In the genomic region with DNA sequence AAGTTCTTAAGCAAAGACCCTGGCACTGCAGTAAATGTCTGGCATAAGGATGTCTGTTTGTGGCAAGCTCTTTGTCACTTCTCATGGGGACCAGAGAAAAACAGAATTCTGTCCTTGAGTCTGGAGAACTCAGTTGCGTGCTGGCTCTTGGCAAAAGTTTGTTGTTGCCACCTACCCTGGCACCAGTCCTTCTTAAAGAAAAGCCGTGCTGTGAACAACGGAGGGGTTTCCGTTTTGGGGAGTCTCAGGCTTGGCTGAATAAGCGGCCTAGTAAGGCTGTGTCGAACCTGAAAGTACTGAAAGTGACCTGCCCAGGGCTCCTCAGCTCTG, we compare ENCODE assay signal across 8 mouse cellular contexts. TPM values are rescaled to one million over a fixed set of nuclear protein-coding genes. Genes with fewer than 3 reads are reported as not detected.
DNase-seq lines count a peak whose midpoint lies in the region; ATAC-seq and TF ChIP-seq lines count a peak whose summit lies in the region.
"Had no signal": no experiment of that assay in that cellular context is flagged by ENCODE, and none has a peak within 500 bp of the region (broad histone marks: within the 10 kb centered on the region; RNA-seq: fewer than 3 reads in every experiment).

No protein-coding gene starts in this region.

- 0 out of 2 replicates have a peak overlapping the region, but pooled peaks have one; percentile 2 for H3K27ac ChIP-seq in kidney, adult 2 months (ENCODE audit: insufficient read depth, low read depth, low read length)
- H3K27ac ChIP-seq in heart, embryonic 14.5 days (replicated peaks in 1 of 2; ENCODE audit: control insufficient read depth in 1 of 2, insufficient read depth in 1 of 2, low read depth in 2 of 2, low read length in 2 of 2) = peak overlapping the region; percentile 89 to 96
- H3K27ac ChIP-seq in liver, embryonic 13.5 days = peak overlapping the region; percentile 70

- H3K4me1 ChIP-seq in kidney, adult 2 months (ENCODE audit: control insufficient read depth, insufficient read depth, low read length) = peaks cover 14% of the 10 kb centered on the region
- peaks cover 47 to 79% of the 10 kb centered on the region in 2 experiments for H3K4me1 ChIP-seq in heart, embryonic 14.5 days (ENCODE audit: control insufficient read depth in 2 of 2, insufficient read depth in 2 of 2, low read length in 2 of 2)
- H3K4me1 ChIP-seq in liver, embryonic 13.5 days (replicated peaks) = peaks cover 86% of the 10 kb centered on the region

- H3K9me3 ChIP-seq in heart, embryonic 14.5 days (ENCODE audit: control insufficient read depth, low read length) = no peaks in the 10 kb centered on the region
- no peaks in the 10 kb centered on the region for H3K9me3 ChIP-seq in liver, embryonic 13.5 days (replicated peaks)

- peak overlapping the region; percentile 63 for H3K9ac ChIP-seq in heart, embryonic 14.5 days (ENCODE audit: low read length)
- H3K9ac ChIP-seq in liver, embryonic 13.5 days = no peak overlapping the region; the same call in 1 of the 2 replicates

- WGBS in kidney, adult 2 months = 72% methylated on average over 6 of the region's 6 CpGs
- WGBS in heart, embryonic 14.5 days = 16% methylated on average over 6 of the region's 6 CpGs
- 41% methylated on average over 6 of the region's 6 CpGs for WGBS in liver, embryonic 13.5 days (ENCODE audit: insufficient replicate concordance)

- no peak for DNase-seq in kidney, adult 2 months
- no peak for DNase-seq in kidney, postnatal 14 days
- peak; percentile 22 for DNase-seq in adipocyte (ENCODE audit: low spot score)
- DNase-seq in liver, embryonic 13.5 days = no peak
- DNase-seq in Muller cell, postnatal 12 days (ENCODE audit: inconsistent ontology term) = no peak
- DNase-seq in cerebellum, postnatal 10 days = no peak
- DNase-seq: thymus, adult 2 months had no signal

- no peaks in the 10 kb centered on the region for H3K27me3 ChIP-seq in kidney, adult 2 months (replicated peaks; ENCODE audit: control insufficient read depth, insufficient read depth, low read length)
- H3K27me3 ChIP-seq in heart, embryonic 14.5 days (ENCODE audit: control insufficient read depth, insufficient read depth, low read length) = no peaks in the 10 kb centered on the region
- peaks cover 34% of the 10 kb centered on the region for H3K27me3 ChIP-seq in liver, embryonic 13.5 days

- TF ChIP-seq CTCF in kidney, adult 2 months (conservative IDR thresholded peaks at IDR 0.05; ENCODE audit: insufficient read depth, insufficient read length, low read depth, low read length) = no peak

- TF ChIP-seq POLR2A in kidney, adult 2 months (IDR thresholded peaks at IDR 0.05; ENCODE audit: low read depth, low read length) = no peak

- no peak overlapping the region for H3K4me3 ChIP-seq in kidney, adult 2 months (ENCODE audit: insufficient read depth, low read depth, low read length)
- H3K4me3 ChIP-seq in heart, embryonic 14.5 days (ENCODE audit: control insufficient read depth in 1 of 2, insufficient read depth in 1 of 2, low read depth in 1 of 2, low read length in 2 of 2) = no peak overlapping the region
- H3K4me3 ChIP-seq in liver, embryonic 13.5 days (replicated peaks) = no peak overlapping the region

- no peak for ATAC-seq in heart, embryonic 14.5 days (ENCODE audit: insufficient number of reproducible peaks, insufficient read depth, low FRiP score, low read depth)
- ATAC-seq in liver, embryonic 13.5 days (ENCODE audit: low read depth) = no peak

- no peaks in the 10 kb centered on the region for H3K36me3 ChIP-seq in kidney, adult 2 months (ENCODE audit: control insufficient read depth, insufficient read depth, low read length)
- H3K36me3 ChIP-seq in heart, embryonic 14.5 days (ENCODE audit: control insufficient read depth, insufficient read depth, low read length) = no peaks in the 10 kb centered on the region
- H3K36me3 ChIP-seq in liver, embryonic 13.5 days = no peaks in the 10 kb centered on the region

- 0 out of 2 replicates have a peak overlapping the region, but pooled peaks have one; percentile 4 for H3K4me2 ChIP-seq in heart, embryonic 14.5 days (ENCODE audit: low read length)
- H3K4me2 ChIP-seq in liver, embryonic 13.5 days = no peak overlapping the region

RNA-seq across cellular contexts. Expression of a gene that starts 24.0 kb away (rescaled TPM):
- 0.10 and 0.28 TPM in 2 replicates for polyA plus RNA-seq in kidney, adult 2 months (2012; rRNA removed)
- polyA plus RNA-seq in heart, embryonic 14.5 days (2014; fragmentation: Nextera tagmentation; extraction: Ambion mirVana) = 49.6 and 53.8 TPM in 2 replicates
- polyA plus RNA-seq in liver, embryonic 13.5 days (2015; fragmentation: Nextera tagmentation; extraction: Ambion mirVana) = 107 and 133 TPM in 2 replicates

Comparison
In these comparisons a context has a peak if more than half of its experiments do, and no peak if none do; other contexts are left out.
1. H3K27ac ChIP-seq: peak in every context shown above with its lines; median percentile 92 in heart, embryonic 14.5 days; 70 in liver, embryonic 13.5 days; 2 in kidney, adult 2 months.
2. RNA of a gene that starts 24.0 kb away (polyA plus RNA-seq): 107 to 133 TPM in liver, embryonic 13.5 days and 49.6 to 53.8 TPM in heart, embryonic 14.5 days; 0.10 to 0.28 TPM in kidney, adult 2 months; every median in the first group is over 10 times any median in the second.